Mouse (Mus musculus) heart, embryonic 15.5 days (tissue): ENCODE measurements around the gene Zswim9. TPM values are rescaled to one million over a fixed set of nuclear protein-coding genes. Genes with fewer than 3 reads are reported as not detected.
"Not testable (repeated sequence)": the region's sequence is repeated elsewhere in the genome, so short reads cannot be mapped to it uniquely, and the experiment has no call there.

Source experiments
- ATAC-seq: fragments of 200-750 bp; cut with Nextera tagmentation; replicated peaks from 2 replicates; pipeline ENCODE4 v1.8.0; 2017; ENCODE audit warnings: low read depth, moderate TSS enrichment; ENCODE audit not compliant: insufficient number of reproducible peaks, insufficient read depth, low FRiP score
- H3K27ac ChIP-seq: fragments of 300-500 bp; sonication (generic); 2 replicates; pipeline ENCODE4 v1.5.1; 2015; ENCODE audit warnings: mild to moderate bottlenecking, inconsistent platforms
- H3K27me3 ChIP-seq: fragments of 300-500 bp; sonication (generic); 2 replicates; pipeline ENCODE4 v1.6.1; 2015; ENCODE audit warnings: inconsistent platforms
- H3K36me3 ChIP-seq: fragments of 300-500 bp; sonication (generic); 2 replicates; pipeline ENCODE4 v1.6.1; 2015; ENCODE audit warnings: mild to moderate bottlenecking, inconsistent platforms
- H3K4me1 ChIP-seq: fragments of 300-500 bp; sonication (generic); replicated peaks from 2 replicates; pipeline ENCODE4 v1.6.1; 2015; ENCODE audit warnings: inconsistent platforms
- H3K4me2 ChIP-seq: fragments of 300-500 bp; sonication (generic); 2 replicates; pipeline ENCODE4 v1.6.1; 2015; ENCODE audit warnings: inconsistent platforms, mild to moderate bottlenecking, moderate library complexity
- H3K4me3 ChIP-seq: fragments of 300-500 bp; sonication (generic); 2 replicates; pipeline ENCODE4 v1.5.1; 2015; ENCODE audit warnings: mild to moderate bottlenecking, inconsistent platforms
- H3K9ac ChIP-seq: fragments of 300-500 bp; sonication (generic); 2 replicates; pipeline ENCODE4 v1.6.1; 2015; ENCODE audit warnings: mild to moderate bottlenecking, inconsistent platforms
- H3K9me3 ChIP-seq: fragments of 300-500 bp; sonication (generic); replicated peaks from 2 replicates; pipeline ENCODE4 v1.6.1; 2016; ENCODE audit warnings: inconsistent platforms
- WGBS: fragments of 180-500 bp; shearing (Covaris S2); methylation state at CpG from one replicate; pipeline ENCODE4 v1.1.7; 2015; ENCODE audit warnings: mixed read lengths; 5-methylcytosine and 5-hydroxymethylcytosine counted together
- polyA plus RNA-seq: library from polyadenylated mRNA; unstranded; fragments of >200 nt; fragmentation: Nextera tagmentation; extraction: Ambion mirVana; gene quantifications from 2 replicates; pipeline ENCODE4 v1.2.1, GENCODE M21; 2015

Zswim9 gene
- polyA plus RNA-seq, 1 experiment from 2014 or later = 6.1 TPM

DNA sequence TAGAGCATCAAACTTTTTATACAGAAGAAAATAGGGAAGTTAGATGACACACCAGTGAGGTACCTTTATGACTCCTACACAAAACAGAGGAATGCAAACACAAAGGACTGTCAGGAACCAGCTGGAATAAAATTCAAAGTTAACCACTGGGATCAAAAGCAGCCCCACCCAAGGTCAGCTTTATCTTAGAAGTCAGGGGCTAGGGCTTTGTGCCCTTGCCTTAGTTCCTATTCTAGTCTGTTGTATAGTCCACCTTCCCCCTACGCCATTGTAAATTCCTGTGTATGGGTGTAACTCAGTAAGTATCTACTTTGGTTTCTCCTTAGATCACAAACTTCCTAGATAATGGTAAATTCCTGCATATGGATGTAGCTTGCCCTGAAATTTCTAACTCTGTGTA, 19.1 kb upstream of the Zswim9 start:
- Histone ChIP-seq H3K9me3 (no peaks in the 10 kb centered on the region), H3K9ac (no peak overlapping the region), H3K4me2 (no peak overlapping the region), H3K36me3 (peaks cover 66% of the 10 kb centered on the region), H3K27ac (no peak overlapping the region), H3K4me3 (no peak overlapping the region), H3K27me3 (no peaks in the 10 kb centered on the region), H3K4me1 (no peaks in the 10 kb centered on the region)
- no peak for ATAC-seq
- WGBS = 78% methylated on average over 1 of the region's 1 CpGs

DNA sequence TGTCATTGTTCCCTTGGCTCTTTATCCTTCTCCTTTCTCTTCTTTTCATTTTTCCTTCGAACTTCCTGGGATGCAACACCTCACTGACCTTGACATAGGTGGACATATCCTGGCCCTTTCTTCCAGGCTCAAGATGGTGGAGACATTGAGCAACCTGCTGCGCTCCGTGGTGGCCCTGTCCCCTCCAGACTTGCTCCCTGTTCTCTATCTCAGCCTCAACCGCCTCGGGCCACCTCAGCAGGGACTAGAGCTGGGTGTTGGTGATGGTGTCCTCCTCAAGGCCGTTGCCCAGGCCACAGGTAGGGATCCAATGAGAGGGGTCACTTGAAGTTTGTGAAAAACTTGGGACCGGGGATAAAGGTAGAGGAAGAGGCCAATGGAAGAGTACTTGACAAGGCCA, 16.7 kb upstream of the Zswim9 start:
- Histone ChIP-seq H3K4me1 (no peaks in the 10 kb centered on the region), H3K9ac (no peak overlapping the region), H3K27me3 (no peaks in the 10 kb centered on the region), H3K4me2 (no peak overlapping the region), H3K4me3 (no peak overlapping the region), H3K9me3 (no peaks in the 10 kb centered on the region), H3K27ac (no peak overlapping the region), H3K36me3 (peaks cover 74% of the 10 kb centered on the region)
- no peak for ATAC-seq
- whole genome bisulfite sequencing = 87% methylated on average over 7 of the region's 7 CpGs

DNA sequence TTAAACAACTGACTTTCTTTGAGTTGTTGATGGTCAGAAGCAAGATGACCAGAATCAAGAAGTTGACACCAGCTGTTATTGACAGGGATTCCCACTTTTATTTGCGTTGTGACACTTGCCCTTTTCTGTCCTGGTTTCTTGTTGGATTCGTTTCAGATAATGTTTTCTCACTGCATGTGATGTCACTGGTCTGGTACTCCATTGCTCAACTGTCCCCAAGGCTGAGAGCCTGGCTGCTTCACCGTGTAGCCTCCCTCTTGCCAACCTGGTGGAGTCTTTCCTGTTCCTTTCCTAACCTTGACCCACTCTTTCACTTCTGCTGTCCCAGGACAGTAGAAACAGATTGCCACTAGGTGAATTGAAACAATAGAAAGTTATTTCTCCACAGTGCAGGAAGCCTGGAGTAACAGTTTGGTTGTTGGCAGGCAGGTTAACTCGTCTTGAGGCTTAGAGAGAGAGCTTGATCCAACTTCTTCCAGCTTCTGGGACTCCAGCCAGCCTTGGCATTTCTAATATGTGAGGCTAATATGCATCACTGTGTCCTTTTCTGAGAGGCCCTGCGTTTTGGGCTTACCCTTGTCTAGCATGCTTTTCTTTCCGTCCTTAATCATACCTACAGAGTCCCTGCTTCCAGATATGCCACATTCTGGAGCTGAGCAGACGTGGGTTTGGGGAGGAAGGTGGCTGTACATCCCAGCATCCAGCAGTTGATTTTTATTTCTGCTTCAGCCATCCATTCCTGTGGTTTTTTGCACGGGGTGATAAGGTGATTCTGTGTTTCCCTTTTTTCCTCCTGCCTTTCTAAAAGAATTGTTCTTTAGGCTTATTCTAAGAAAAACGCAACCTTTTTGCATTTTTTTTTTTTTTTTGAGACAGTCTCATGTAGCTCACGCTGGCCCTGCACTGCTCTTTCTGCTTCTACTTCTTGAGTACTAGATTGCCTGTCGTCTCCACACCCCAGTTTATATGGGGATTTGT, 15.6 kb upstream of the Zswim9 start:
- H3K9me3 ChIP-seq = no peaks in the 10 kb centered on the region
- ATAC-seq = no peak
- H3K27ac ChIP-seq = no peak overlapping the region
- no peak overlapping the region for H3K4me2 ChIP-seq
- no peaks in the 10 kb centered on the region for H3K4me1 ChIP-seq
- no peaks in the 10 kb centered on the region for H3K27me3 ChIP-seq
- H3K36me3 ChIP-seq = peaks cover 63% of the 10 kb centered on the region
- WGBS = 80% methylated on average over 11 of the region's 11 CpGs
- H3K4me3 ChIP-seq = no peak overlapping the region
- H3K9ac ChIP-seq = no peak overlapping the region

DNA sequence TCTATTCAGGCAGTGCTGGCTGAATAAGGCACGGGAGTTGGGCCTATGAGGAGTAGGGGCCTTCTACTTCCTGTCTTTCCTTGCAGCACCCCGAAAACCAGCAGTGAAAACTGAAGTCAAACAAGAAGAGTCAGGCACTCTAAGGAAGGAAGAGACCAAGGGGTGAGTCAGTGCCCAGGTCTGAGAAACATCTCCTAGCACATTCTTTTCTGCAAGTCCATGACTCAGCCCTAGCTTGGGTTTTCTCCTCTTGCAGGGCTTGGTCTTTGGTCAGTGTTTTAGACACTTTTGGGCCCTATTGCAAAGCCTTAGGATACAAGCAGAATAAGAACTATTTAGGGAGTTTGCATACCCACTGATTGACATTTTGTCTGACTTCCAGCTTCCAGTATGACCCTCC, 12.8 kb upstream of the Zswim9 start:
- Histone ChIP-seq H3K36me3 (peaks cover 63% of the 10 kb centered on the region), H3K4me3 (no peak overlapping the region), H3K9ac (no peak overlapping the region), H3K9me3 (no peaks in the 10 kb centered on the region), H3K4me2 (no peak overlapping the region), H3K27ac (no peak overlapping the region), H3K4me1 (no peaks in the 10 kb centered on the region), H3K27me3 (no peaks in the 10 kb centered on the region)
- WGBS = 85% methylated on average over 2 of the region's 2 CpGs
- no peak for ATAC-seq

DNA sequence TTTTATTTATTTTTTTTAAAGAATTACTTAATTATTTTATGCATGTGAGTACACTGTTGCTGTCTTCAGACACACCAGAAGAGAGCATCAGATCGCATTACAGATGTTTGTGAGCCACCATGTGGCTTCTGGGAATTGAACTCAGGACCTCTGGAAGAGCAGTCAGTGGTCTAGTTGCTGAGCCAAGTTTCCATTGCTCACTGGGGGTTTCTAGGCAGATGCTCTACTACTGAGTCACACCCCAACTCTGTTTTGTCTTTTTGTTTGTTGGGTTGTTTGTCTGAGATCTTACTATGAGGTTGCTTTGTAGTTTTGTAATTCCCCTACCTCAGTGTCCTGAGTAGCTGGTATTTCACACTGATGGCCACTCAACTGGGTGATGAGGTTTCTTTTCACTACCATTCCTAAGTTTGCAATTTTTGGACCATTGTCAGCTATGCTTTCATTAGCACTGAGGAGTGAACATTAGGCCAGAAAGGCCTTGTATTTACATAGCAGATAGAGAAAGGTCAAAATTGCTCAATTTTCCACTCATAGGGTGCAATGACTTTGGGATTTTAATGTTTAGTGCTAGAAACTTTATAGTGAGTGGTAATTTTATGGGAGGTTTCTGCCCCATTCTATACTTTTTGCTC, 11.6 kb upstream of the Zswim9 start:
- H3K36me3 ChIP-seq = peaks cover 59% of the 10 kb centered on the region
- 88% methylated on average over 1 of the region's 1 CpGs for WGBS

DNA sequence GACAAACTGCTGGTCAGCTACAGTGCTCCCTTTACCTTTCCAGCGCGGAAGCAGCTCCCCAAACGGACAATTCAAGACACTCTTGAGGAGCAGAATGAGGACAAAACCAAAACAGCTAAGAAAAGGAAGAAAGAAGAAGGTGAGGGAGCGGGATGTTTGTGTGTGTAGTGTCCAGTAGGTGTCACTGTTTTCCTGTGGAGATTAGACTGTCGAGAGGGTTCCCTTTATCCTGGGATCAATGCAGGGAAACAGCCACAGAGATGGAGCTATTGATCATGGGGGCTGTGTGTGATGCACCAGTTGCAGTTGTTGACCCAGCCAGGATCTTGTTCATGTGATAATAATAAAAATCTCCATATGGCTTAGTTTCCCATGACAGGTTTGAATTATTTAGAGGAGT, 10.1 kb upstream of the Zswim9 start:
- Histone ChIP-seq H3K9me3 (no peaks in the 10 kb centered on the region), H3K4me2 (no peak overlapping the region), H3K4me1 (no peaks in the 10 kb centered on the region), H3K9ac (no peak overlapping the region), H3K27me3 (no peaks in the 10 kb centered on the region), H3K36me3 (peaks cover 51% of the 10 kb centered on the region), H3K27ac (no peak overlapping the region), H3K4me3 (no peak overlapping the region)
- 55% methylated on average over 5 of the region's 5 CpGs for WGBS
- no peak for ATAC-seq

More for the DNA sequence above, 11.6 kb upstream of the Zswim9 start:
- no peaks in the 10 kb centered on the region for H3K27me3 ChIP-seq
- no peak overlapping the region for H3K27ac ChIP-seq
- H3K9ac ChIP-seq = no peak overlapping the region
- H3K4me2 ChIP-seq = no peak overlapping the region
- no peak overlapping the region for H3K4me3 ChIP-seq
- no peaks in the 10 kb centered on the region for H3K9me3 ChIP-seq
- H3K4me1 ChIP-seq = no peaks in the 10 kb centered on the region
- ATAC-seq = no peak

DNA sequence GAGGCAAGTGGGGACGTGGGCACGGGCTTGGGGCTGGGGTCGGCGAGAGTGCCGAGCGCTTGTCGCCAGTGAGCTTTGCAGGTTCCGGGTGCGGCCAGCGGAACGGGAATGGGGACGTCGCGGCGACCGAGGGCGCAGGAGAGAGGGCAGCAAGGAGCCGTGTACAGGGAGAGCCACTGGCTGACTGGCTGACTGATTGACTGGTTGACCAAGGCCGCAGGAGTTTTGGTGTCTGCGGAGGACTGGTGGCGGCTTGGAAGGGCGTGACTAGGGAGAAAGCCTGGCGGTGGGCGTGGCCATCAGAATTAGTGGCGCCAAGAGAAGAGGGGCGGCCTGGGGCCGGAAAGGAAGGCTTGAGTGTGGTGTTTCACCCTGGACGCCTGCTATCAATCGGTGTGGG, 436 bp upstream of the Zswim9 start:
- under 1% methylated on average over 20 of the region's 29 CpGs for WGBS
- peak overlapping the region; percentile 82 for H3K9ac ChIP-seq
- not testable (repeated sequence) for H3K4me1 ChIP-seq, H3K9me3 ChIP-seq, H3K27me3 ChIP-seq
- H3K4me2 ChIP-seq = peak overlapping the region; percentile 87
- peak overlapping the region; percentile 96 for H3K27ac ChIP-seq
- peak; percentile 61 for ATAC-seq
- peaks cover 38% of the 10 kb centered on the region for H3K36me3 ChIP-seq
- peak overlapping the region; percentile 91 for H3K4me3 ChIP-seq

DNA sequence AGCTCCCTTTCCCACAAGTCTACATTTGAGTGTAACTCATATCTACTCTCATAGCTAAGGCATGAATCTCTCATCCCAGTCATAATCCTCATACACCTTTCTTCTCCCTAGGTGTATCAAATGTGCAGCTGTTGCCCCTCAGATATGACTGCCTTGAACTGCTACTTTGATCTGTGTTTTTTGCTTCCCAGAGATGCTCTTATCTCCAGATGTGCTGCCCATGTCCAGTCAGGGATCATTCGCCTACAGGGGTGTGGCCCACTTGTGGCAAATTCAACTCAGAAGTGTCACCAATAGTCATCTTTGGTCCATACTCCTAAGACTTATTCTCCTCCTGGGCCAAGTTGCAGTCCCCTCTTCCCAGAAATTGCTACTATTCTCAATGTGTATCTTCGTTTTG, 688 bp downstream of the Zswim9 start:
- Histone ChIP-seq H3K27me3 (no peaks in the 10 kb centered on the region), H3K4me3 (peak overlapping the region; percentile 91), H3K27ac (peak overlapping the region; percentile 96), H3K36me3 (peaks cover 40% of the 10 kb centered on the region), H3K9me3 (no peaks in the 10 kb centered on the region), H3K4me1 (peaks cover 7% of the 10 kb centered on the region), H3K9ac (peak overlapping the region; percentile 82), H3K4me2 (peak overlapping the region; percentile 87)
- 12% methylated on average over 2 of the region's 2 CpGs for whole genome bisulfite sequencing
- ATAC-seq = no peak

DNA sequence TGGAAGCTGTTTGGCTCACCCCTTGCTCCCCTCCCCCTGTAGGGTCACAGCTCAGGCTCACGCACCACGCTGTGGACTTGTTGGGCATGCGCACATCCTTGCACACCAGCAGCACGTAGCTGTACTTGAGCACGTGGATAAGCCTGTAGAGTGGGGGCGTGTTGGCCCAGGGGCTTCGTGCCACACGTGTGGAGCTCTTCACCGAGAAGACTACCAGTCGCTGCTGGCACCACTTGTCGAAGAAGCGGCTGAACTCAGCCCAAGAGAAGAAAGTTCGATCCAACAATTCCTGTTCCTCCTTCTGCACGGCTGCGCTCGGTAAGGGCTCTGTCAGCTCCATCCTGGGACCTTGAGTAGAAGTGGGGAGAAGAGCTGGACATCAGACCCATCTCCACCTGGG, 1.4 kb downstream of the Zswim9 start, which contains the start of gene Lig1:
Lig1 (plus strand) TSS at position 203 of the 400 bp plus-strand sequence.
- peak within 1 kb of the TSS; percentile 87 for H3K4me2 ChIP-seq
- WGBS = 94% methylated on average over 16 of the region's 16 CpGs
- H3K4me3 ChIP-seq = peak within 1 kb of the TSS; percentile 91
- no peaks in the 10 kb centered on the region for H3K9me3 ChIP-seq
- H3K9ac ChIP-seq = peak within 1 kb of the TSS; percentile 82
- peak within 1 kb of the TSS; percentile 96 for H3K27ac ChIP-seq
- peaks cover 34% of the 10 kb centered on the region for H3K36me3 ChIP-seq
- H3K4me1 ChIP-seq = peaks cover 7% of the 10 kb centered on the region
- H3K27me3 ChIP-seq = no peaks in the 10 kb centered on the region
- ATAC-seq = no peak

DNA sequence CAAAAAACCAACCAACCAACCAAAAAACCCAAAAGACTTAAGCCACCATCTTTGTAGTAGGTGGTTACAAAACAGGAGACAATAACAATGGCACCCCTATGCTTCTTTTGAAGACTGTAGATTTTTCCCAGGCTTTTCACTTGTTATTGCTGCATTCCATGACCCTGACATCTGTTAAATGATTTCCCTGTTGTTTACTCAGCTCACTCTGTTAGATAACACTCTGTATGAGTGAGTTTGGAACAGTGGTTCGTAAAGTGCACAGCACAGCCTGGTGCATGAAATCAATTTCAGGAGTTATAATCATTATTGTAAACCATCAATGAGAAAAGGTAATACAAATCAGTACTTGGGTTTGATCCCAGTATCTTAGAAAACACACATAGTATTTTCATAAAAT, 6.8 kb downstream of the Zswim9 start:
- Histone ChIP-seq H3K4me1 (no peaks in the 10 kb centered on the region), H3K27ac (no peak overlapping the region), H3K27me3 (no peaks in the 10 kb centered on the region), H3K9ac (no peak overlapping the region), H3K9me3 (no peaks in the 10 kb centered on the region), H3K36me3 (peaks cover 29% of the 10 kb centered on the region), H3K4me3 (no peak overlapping the region), H3K4me2 (no peak overlapping the region)
- no peak for ATAC-seq
- WGBS = 73% methylated on average over 1 of the region's 1 CpGs

DNA sequence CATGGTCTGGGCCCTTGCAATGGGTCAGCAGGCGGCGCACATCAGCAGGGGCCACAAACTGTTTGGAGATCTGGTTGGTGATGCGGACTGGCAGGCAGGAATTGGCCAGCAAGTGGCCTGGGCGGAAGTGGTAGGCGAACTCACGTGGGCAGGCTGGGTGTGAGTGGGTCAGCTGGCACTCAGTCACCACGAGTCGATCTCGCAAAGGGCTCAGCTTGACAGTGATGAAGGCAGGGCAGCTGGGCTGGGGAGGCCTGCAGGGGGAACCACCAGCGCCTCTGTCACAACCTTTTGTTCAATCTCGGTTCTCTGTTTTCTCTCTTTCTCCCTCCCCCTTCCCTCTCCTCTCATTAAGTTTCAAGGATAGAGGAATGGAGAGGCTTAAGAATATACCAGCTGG, 9.1 kb downstream of the Zswim9 start:
- H3K36me3 ChIP-seq = peaks cover 6% of the 10 kb centered on the region; the same call in 1 of the 2 replicates
- 68% methylated on average over 11 of the region's 11 CpGs for WGBS
- no peak overlapping the region for H3K27ac ChIP-seq
- H3K9me3 ChIP-seq = no peaks in the 10 kb centered on the region
- H3K9ac ChIP-seq = no peak overlapping the region
- no peak; the same call in 1 of the 2 replicates for ATAC-seq
- H3K4me3 ChIP-seq = no peak overlapping the region
- H3K4me1 ChIP-seq = no peaks in the 10 kb centered on the region
- H3K4me2 ChIP-seq = no peak overlapping the region
- no peaks in the 10 kb centered on the region for H3K27me3 ChIP-seq
